Mouse (Mus musculus) mouse embryonic stem cell (cell line): ENCODE measurements around the gene Cisd1.

Source experiments
- in situ Hi-C, 2 experiments: fragments of 300-500 bp; cut with MboI; formaldehyde crosslinking; loops; 1 replicate in 1 of 2; 3 replicates in 1 of 2; pipeline ENCODE4 v1.14.3; 2019 to 2020; ENCODE audit warnings: low sequenced_read_pairs in 2 of 2, low pct_unique_long_range_greater_than_20kb in 1 of 2, mixed read lengths in 1 of 2; ENCODE audit not compliant: unreplicated experiment in 1 of 2

Gene Cisd1

DNA sequence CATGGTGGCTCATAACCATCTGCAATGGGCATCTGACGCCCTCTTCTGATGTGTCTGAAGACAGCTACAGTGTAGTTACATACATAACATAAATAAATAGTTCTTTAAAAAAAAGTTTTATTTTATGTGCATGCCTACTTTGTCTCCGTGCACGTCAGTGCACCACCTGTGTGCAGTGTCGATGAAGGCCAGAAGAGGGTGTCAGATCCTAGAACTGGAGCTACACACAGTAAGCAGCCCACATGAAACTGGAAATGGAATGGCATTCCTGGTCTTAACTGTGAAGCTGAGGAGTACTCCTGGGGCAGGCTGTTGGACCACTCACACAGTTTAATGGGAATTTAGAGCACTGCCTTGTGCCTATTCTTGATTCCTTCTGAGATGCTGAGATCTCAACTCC is 12.4 kb downstream of the Cisd1 start:
- in situ Hi-C loops: loop anchor here in 1 of 2 experiments (10.0 kb wide), 1 partner anchor 62 kb away; no protein-coding TSS in a partner anchor

DNA sequence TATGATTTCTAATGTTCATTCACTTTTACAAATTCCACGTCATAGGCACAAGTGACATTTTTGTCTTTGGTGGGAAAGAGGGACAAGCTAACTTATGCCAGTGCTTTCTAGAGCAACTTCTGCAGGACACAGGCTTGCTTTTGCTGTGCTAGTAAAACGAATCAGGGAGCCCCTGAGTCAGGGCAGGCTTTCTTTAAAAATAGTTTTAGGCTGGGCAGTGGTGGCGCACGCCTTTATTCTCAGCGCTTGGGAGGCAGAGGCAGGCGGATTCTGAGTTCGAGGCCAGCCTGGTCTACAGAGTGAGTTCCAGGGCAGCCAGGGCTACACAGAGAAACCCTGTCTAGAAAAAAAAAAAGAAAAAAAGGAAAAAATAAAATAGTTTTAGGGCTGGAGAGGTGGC is 12.8 kb downstream of the Cisd1 start:
- in situ Hi-C loops: loop anchor here in 1 of 2 experiments (10.0 kb wide), 1 partner anchor 63 kb away; no protein-coding TSS in a partner anchor

DNA sequence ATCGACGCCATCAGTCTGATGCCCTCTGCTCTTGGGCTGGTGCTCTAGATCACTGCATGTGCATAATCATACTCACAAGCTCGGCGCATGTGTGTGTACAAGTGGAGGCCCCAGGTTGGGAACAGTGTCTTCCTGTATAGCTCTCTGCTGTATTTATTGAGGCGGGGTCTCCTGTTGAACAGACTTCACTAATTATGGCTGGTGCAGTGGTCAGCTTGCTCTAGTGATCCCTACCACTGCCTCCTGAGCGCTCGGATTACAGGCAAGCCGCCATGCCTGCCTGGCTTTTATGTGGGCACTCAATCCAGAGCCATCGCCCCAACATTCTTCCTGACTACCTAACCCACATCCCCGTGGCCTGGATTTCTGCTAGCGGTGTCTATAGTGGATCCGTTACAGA is 14.7 kb downstream of the Cisd1 start:
- in situ Hi-C loops: loop anchor here in 1 of 2 experiments (10.0 kb wide), 1 partner anchor 65 kb away; no protein-coding TSS in a partner anchor

DNA sequence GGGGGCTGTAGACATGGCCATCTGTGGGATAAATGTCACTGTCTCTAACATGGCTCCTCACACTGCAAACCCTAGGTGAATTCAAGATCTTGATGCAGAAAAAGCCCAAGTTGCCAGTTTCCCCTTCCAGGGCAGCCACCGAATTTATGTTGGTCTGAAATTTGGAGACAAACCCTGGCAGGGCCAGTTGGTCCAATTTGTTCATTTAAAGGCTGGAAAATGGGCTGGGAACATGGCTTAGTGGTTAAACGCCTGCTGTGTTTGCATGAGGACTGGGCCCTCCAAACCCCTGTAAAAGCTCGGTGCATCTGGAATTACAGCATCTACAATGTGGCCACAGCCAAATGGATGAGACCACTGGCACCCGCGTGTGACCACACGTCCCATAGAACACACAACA is 15.5 kb downstream of the Cisd1 start:
- in situ Hi-C loops: no loop called here

DNA sequence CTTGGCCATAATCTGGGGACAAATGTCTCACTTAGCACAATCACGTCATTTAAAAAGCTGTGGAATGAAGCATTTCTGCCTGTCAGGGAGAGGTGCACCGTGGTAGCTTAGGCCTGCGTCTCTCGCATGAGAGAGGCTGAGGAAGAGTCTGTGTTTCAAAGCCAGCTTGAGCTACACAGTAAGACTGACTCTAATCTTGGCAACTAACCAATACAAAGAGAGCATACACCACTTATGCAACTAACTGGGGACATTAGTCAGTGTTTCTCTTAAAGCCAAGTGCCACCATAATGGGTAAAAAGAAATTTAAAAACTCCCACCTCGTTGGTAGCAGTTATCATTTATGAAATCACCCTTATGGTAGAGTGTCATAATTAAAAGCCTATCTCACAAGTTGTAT is 15.9 kb downstream of the Cisd1 start:
- in situ Hi-C loops: no loop called here

DNA sequence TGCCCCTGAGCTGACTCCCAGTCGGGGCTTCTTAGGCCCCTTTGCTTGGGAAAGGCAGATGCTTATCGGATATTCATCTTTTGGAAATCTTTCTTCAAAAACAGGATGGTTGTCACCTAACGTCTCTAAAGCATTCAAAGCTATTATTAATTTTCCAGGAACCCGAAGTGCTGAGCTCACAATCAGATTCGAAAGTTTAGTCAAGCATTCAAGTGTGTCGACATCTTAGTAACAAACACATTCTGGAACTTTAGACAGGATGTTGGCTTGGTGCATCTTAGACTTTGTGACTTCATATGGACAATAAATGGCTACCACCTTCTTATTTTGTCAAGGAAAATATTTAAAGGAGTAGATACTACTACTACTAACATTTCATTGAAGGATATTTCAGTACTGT is 16.4 kb downstream of the Cisd1 start:
- in situ Hi-C loops: no loop called here

DNA sequence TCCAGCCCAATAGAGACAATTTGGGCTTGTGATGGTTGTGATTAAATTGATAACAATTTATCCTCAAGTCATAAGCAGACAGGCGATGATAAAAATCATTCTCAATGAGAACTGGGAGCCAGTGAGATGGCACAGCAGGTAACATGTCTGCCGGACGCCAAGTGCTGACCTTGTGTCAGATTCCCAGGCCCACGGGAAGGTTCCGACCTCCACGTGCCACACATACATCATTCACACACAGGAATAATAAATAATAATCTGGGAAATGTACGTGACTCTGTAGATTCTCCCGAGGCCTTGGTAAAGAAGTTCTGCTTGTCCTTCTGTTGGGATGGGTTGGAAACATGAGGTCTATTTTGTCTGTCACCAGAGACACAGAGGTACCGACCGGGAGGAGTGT is 17.4 kb downstream of the Cisd1 start:
- in situ Hi-C loops: no loop called here

GRCm38 (mm10) chr10:71326789-71327188 is 18.0 kb downstream of the Cisd1 start:
- in situ Hi-C loops: no loop called here

DNA sequence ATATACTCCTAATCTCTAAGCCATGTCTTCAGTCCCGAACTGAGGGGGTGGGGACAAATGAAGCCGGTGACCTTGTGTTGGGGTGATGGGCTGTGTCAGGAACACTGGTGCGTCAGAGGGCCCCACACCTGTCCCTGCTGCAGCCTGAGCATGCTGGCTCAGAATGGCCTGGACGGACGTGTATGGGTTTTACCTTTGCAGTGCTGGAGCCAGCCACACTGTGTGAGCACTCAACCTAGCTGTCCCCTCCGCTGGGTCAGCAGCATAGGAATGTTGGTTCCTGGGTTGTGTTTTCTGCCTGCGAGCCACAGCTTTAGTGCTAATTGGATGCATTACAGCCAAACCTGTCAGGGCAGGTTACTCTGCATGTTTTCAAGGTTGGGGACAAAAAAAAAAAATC is 18.6 kb downstream of the Cisd1 start:
- in situ Hi-C loops: no loop called here

- in situ Hi-C loops: loop anchor here in 1 of 2 experiments (5.0 kb wide), 1 partner anchor 74 kb away; no protein-coding TSS in a partner anchor
Observed at GRCm38 (mm10) chr10:71323669-71324068, 21.1 kb downstream of the Cisd1 start.

DNA sequence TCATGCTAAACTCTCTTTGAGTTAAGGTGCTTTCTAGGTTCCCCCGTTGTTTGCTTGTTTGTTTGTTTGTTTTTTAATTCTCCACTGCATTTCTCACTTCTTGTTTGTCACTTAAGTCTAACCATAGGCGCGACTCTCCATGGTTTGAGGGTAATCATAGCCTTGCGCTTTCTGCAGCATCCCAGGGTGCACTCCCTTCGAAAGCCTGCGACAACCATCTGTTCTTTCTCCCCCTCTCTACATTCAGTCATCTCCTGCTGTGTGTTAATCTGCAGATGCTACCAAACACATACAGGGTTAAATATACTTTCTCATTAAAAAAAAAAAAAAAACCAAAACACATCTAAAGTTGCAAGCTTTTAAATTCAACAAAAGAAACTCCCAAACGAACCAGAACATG is 28.3 kb downstream of the Cisd1 start:
- in situ Hi-C loops: no loop called here

DNA sequence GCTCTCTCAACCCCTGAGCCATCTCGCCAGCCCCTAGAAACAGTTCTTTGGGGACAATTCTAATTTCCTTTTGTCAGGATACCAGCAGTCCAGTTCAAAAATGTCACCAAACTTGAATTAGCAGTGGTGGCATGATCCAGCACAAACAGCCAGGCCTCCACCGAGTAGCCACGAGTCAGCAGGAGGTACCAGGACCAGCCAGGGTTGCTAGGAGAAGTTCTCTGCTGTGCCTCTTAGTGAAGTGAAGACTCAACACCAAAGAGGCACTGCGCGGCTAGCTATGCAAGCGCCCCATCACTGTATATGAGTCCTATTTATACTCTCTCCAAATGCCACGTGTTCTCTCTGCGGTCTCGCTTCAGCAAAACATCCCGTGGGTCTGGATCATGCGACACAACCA is 28.7 kb downstream of the Cisd1 start:
- in situ Hi-C loops: no loop called here

- in situ Hi-C loops: no loop called here
Observed at GRCm38 (mm10) chr10:71314596-71314995, 30.2 kb downstream of the Cisd1 start.

GRCm38 (mm10) chr10:71310288-71310687 is 34.5 kb downstream of the Cisd1 start:
- in situ Hi-C loops: no loop called here

DNA sequence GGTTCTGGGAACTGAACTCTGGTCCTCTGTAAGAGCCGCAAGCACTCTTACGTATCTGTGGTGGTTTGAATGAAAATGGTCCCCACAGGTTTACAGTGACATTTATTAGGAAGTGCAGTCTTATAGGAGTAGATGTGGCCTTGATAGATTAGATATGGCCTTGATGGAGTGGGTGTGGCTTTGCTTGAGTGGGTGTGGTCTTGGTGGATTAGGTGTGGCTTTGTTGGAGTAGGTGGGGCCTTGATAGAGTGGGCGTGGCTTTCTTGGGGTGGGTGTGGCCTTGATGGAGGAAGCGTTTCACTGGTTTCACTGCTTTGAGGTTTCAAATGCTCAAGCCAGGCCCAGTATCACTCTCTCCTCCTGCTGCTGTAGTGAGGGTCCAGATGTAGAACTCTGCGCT is 36.6 kb downstream of the Cisd1 start:
- in situ Hi-C loops: no loop called here

- in situ Hi-C loops: no loop called here
Observed at GRCm38 (mm10) chr10:71306759-71307158, 38.0 kb downstream of the Cisd1 start.

- in situ Hi-C loops: no loop called here
Observed at GRCm38 (mm10) chr10:71306190-71306589, 38.6 kb downstream of the Cisd1 start.

DNA sequence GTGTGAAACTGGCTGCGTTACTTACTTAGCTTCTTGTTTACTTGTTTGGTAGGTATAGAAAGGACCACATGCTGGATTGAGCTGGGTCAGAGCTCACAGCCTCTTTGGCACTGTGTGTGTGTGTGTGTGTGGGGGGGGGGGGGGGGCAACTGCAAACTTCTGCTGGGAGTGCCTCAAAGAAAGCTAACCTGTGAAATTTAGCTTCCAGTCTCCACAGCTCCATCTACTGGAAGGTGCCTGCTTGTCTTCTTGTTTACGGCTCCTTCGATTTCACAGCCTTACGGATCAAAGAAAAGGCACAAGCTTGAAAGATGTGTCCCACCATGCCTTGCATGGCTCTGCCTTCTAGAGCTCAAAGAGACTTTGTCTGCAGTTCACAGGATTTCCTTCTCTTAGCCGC is 42.3 kb downstream of the Cisd1 start:
- in situ Hi-C loops: no loop called here

DNA sequence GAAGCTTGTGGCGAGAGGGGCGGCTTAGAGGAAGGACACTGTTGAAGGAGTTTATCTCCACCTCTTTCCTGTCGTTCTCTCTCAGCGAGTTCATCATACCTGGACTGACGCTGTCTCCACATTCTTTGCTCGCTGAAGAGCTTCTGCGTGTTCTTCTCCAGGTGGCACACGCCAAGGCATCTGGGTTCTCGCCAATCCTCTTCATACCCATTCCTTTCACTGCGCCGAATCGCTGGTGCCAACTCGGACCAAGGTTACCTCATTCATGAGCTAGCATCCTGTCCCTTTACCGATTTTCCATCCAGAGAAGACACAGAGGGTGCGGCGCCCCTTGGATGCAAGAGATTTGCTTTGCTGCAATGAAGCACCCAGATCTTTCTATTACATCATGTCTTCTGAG is 44.6 kb downstream of the Cisd1 start:
- in situ Hi-C loops: no loop called here

GRCm38 (mm10) chr10:71293245-71293644 is 51.5 kb downstream of the Cisd1 start:
- in situ Hi-C loops: no loop called here

- in situ Hi-C loops: no loop called here
Observed at GRCm38 (mm10) chr10:71292254-71292653, 52.5 kb downstream of the Cisd1 start.
